Mouse (Mus musculus): Measurements from ENCODE around the gene S100a5.

- TF ChIP-seq CTCF (IDR thresholded peaks at IDR 0.05; ENCODE audit: low read depth) (no peak), EP300 (optimal IDR thresholded peaks at IDR 0.05) (no peak)
Observed at GRCm38 (mm10) chr3:90611494-90611893, 3.2 kb downstream of the S100a5 start.

All from stomach, postnatal 0 days (tissue).